Mouse (Mus musculus) myocyte (in vitro differentiated cells): ENCODE results near the gene Ptprr.

ENCODE experiments used
- MYOD1 ChIP-seq, 3 experiments: IDR thresholded peaks; one replicate each; pipeline ENCODE4 v1.6.1; 2011; ENCODE audit warnings: control low read depth in 2 of 3, low read depth in 2 of 3, mild to moderate bottlenecking in 2 of 3, moderate library complexity in 1 of 3; ENCODE audit not compliant: insufficient read length in 2 of 3, control insufficient read depth in 1 of 3
- POLR2A ChIP-seq: IDR thresholded peaks from one replicate; pipeline ENCODE4 v1.6.1; 2011; ENCODE audit warnings: low read depth, mild to moderate bottlenecking, control low read depth, moderate library complexity; ENCODE audit not compliant: insufficient read length
- TCF12 ChIP-seq: IDR thresholded peaks from one replicate; pipeline ENCODE4 v1.6.1; 2011; ENCODE audit warnings: mild to moderate bottlenecking, control low read depth; ENCODE audit not compliant: poor library complexity, insufficient read depth, severe bottlenecking
- USF1 ChIP-seq: IDR thresholded peaks from one replicate; pipeline ENCODE4 v1.6.1; 2011; ENCODE audit warnings: low read depth, mild to moderate bottlenecking, control low read depth, moderate library complexity

DNA sequence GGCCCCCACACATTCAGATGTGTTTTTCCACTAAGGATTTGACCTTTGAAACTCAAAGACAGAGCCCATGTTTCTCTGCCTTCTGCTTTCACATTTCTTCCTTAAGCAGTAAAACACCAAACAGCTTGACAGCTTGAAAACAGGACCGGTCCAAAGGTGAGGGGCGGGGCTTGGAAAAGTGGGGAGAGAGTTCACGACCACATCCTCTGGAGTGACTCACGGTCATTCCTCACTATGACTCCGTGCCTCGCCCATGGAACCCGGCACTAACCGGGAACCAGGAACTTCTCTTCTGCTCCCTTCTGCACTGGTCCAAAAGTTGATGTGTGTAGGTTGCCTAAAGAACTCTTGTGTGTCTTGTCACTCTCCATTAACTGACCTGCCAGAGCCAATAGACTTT lies 174.3 kb downstream of the Ptprr start:
- TF ChIP-seq TCF12 (no peak), POLR2A (no peak), USF1 (no peak), MYOD1 (IDR thresholded peaks at IDR 0.05; ENCODE audit: control insufficient read depth in 1 of 3, insufficient read length in 2 of 3, low read depth in 2 of 3) (no peak)
